Mouse (Mus musculus) adrenal gland, postnatal 10 days (tissue): ENCODE measurements around the gene Herc3. TPM values are rescaled to one million over a fixed set of nuclear protein-coding genes. Genes with fewer than 3 reads are reported as not detected.
"Not testable (repeated sequence)": the region's sequence is repeated elsewhere in the genome, so short reads cannot be mapped to it uniquely, and the experiment has no call there.

Source experiments
- DNase-seq: peaks from one replicate; pipeline ENCODE4 v3.0.0; 2021; ENCODE audit warnings: mixed read lengths
- total RNA-seq, 2 experiments: library from RNA; stranded (reverse); gene quantifications; 2 replicates each; pipeline ENCODE4 v1.2.3; 2021

The Herc3 gene
- total RNA-seq, 2 experiments from 2014 or later: 45.0 to 76.2 TPM

GRCm38 (mm10) chr6:58859517-58859916 is 28.3 kb downstream of the Herc3 start:
- DNase-seq: no peak

GRCm38 (mm10) chr6:58862446-58862993 is 31.3 kb downstream of the Herc3 start:
- no peak for DNase-seq

- DNase-seq: no peak
Measured at GRCm38 (mm10) chr6:58863631-58864235, 32.5 kb downstream of the Herc3 start.

GRCm38 (mm10) chr6:58867858-58868257 is 36.6 kb downstream of the Herc3 start:
- not testable (repeated sequence) for DNase-seq

- DNase-seq: peak; percentile 50
Measured at GRCm38 (mm10) chr6:58879572-58879971, 48.3 kb downstream of the Herc3 start.

- DNase-seq: no peak
Measured at GRCm38 (mm10) chr6:58879987-58880386, 48.7 kb downstream of the Herc3 start.

- DNase-seq: no peak
Measured at GRCm38 (mm10) chr6:58880861-58881260, 49.6 kb downstream of the Herc3 start.

- DNase-seq: no peak
Measured at GRCm38 (mm10) chr6:58881363-58881762, 50.1 kb downstream of the Herc3 start.

GRCm38 (mm10) chr6:58882271-58882670 is 51.0 kb downstream of the Herc3 start:
- DNase-seq: no peak

GRCm38 (mm10) chr6:58889917-58890316 is 58.7 kb downstream of the Herc3 start:
- no peak for DNase-seq

- DNase-seq: no peak
Measured at GRCm38 (mm10) chr6:58893307-58893706, 62.0 kb downstream of the Herc3 start.

- no peak for DNase-seq
Measured at GRCm38 (mm10) chr6:58894994-58895393, 63.7 kb downstream of the Herc3 start.

GRCm38 (mm10) chr6:58896648-58897047 is 65.4 kb downstream of the Herc3 start:
- DNase-seq: no peak

- DNase-seq: no peak
Measured at GRCm38 (mm10) chr6:58899076-58899475, 67.8 kb downstream of the Herc3 start.

- DNase-seq: no peak
Measured at GRCm38 (mm10) chr6:58900536-58900935, 69.3 kb downstream of the Herc3 start.

- DNase-seq: no peak
Measured at GRCm38 (mm10) chr6:58903171-58903570, 71.9 kb downstream of the Herc3 start.

- no peak for DNase-seq
Measured at GRCm38 (mm10) chr6:58904551-58904950, 73.3 kb downstream of the Herc3 start.

GRCm38 (mm10) chr6:58906852-58907261 is 75.6 kb downstream of the Herc3 start, which contains the start of gene Nap1l5:
Gene Nap1l5 (minus strand): TSS chr6:58907076.
- peak; percentile 46 for DNase-seq

GRCm38 (mm10) chr6:58907336-58907735 is 76.1 kb downstream of the Herc3 start:
- no peak for DNase-seq

- no peak for DNase-seq
Measured at GRCm38 (mm10) chr6:58907791-58908190, 76.5 kb downstream of the Herc3 start.

- DNase-seq: no peak
Measured at GRCm38 (mm10) chr6:58912842-58913241, 81.6 kb downstream of the Herc3 start.

- DNase-seq: no peak
Measured at GRCm38 (mm10) chr6:58913551-58913950, 82.3 kb downstream of the Herc3 start.

- DNase-seq: no peak
Measured at GRCm38 (mm10) chr6:58913971-58914370, 82.7 kb downstream of the Herc3 start.

GRCm38 (mm10) chr6:58916498-58916897 is 85.2 kb downstream of the Herc3 start:
- no peak for DNase-seq
